Mouse (Mus musculus): ENCODE measurements around the gene Lrig1.

Gene Lrig1

GRCm38 (mm10) chr6:94615936-94616335 lies 84.0 kb downstream of the Lrig1 start:
- no peak for DNase-seq

- no peak for DNase-seq
Observed at GRCm38 (mm10) chr6:94614346-94614745, 85.6 kb downstream of the Lrig1 start.

- no peak for DNase-seq
Observed at GRCm38 (mm10) chr6:94613235-94613895, 86.6 kb downstream of the Lrig1 start.

- no peak for DNase-seq
Observed at GRCm38 (mm10) chr6:94604546-94604945, 95.4 kb downstream of the Lrig1 start.

- no peak for DNase-seq
Observed at GRCm38 (mm10) chr6:94604072-94604471, 95.9 kb downstream of the Lrig1 start.

GRCm38 (mm10) chr6:94601811-94602210 lies 98.1 kb downstream of the Lrig1 start:
- DNase-seq = no peak

- no peak for DNase-seq
Observed at GRCm38 (mm10) chr6:94601101-94601500, 98.9 kb downstream of the Lrig1 start.

GRCm38 (mm10) chr6:94599016-94599415 lies 100.9 kb downstream of the Lrig1 start:
- DNase-seq = no peak

GRCm38 (mm10) chr6:94598421-94598820 lies 101.5 kb downstream of the Lrig1 start:
- no peak for DNase-seq

- DNase-seq = peak in 1 of 2 experiments; percentile 42
Observed at GRCm38 (mm10) chr6:94596761-94597485, 103.0 kb downstream of the Lrig1 start.

- DNase-seq = peak; percentile 47 to 58
Observed at GRCm38 (mm10) chr6:94596051-94596760, 103.8 kb downstream of the Lrig1 start.

GRCm38 (mm10) chr6:94595206-94595605 lies 104.8 kb downstream of the Lrig1 start:
- DNase-seq = peak in 1 of 2 experiments; percentile 5

- DNase-seq = peak; percentile 18 to 24
Observed at GRCm38 (mm10) chr6:94594711-94595110, 105.2 kb downstream of the Lrig1 start.

- DNase-seq = peak in 1 of 2 experiments; percentile 20
Observed at GRCm38 (mm10) chr6:94594096-94594665, 105.8 kb downstream of the Lrig1 start.

GRCm38 (mm10) chr6:94592710-94593109 lies 107.2 kb downstream of the Lrig1 start:
- DNase-seq = no peak

- no peak for DNase-seq
Observed at GRCm38 (mm10) chr6:94592243-94592642, 107.7 kb downstream of the Lrig1 start.

GRCm38 (mm10) chr6:94588365-94588764 lies 111.6 kb downstream of the Lrig1 start:
- no peak for DNase-seq

- DNase-seq = no peak
Observed at GRCm38 (mm10) chr6:94584976-94585375, 115.0 kb downstream of the Lrig1 start.

GRCm38 (mm10) chr6:94584147-94584695 lies 115.7 kb downstream of the Lrig1 start:
- DNase-seq = no peak

GRCm38 (mm10) chr6:94582055-94582454 lies 117.9 kb downstream of the Lrig1 start:
- DNase-seq = no peak

GRCm38 (mm10) chr6:94577991-94578390 lies 122.0 kb downstream of the Lrig1 start:
- DNase-seq = no peak

- DNase-seq = no peak
Observed at GRCm38 (mm10) chr6:94575526-94576166, 124.3 kb downstream of the Lrig1 start.

Data from cerebellum, postnatal 14 days (tissue).